Mouse (Mus musculus): ENCODE data around the gene Ubac2. TPM values are rescaled to one million over a fixed set of nuclear protein-coding genes. Genes with fewer than 3 reads are reported as not detected.

The Ubac2 gene
- polyA plus RNA-seq, 1 experiment from 2014 or later, result 47.2 TPM

DNA sequence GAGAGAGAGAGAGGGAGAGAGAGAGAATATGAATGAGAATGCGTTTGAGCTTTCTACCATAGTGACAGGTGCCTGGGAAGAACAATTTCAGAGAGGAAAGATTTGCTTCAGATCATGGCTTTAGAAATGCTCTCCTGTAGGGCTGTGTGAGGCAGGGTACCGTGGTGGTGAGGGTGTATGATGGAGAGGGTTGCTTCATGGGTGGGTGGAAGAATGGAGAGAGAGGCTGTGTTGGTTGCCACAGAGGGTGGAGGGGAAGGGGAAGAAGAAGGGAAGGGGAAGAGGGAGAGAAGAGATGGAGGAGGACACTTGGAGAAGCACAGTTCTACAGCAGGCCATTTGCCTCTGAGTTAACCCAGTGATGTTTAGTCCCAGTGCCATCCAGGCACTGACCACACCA is 19.4 kb downstream of the Ubac2 start:
- no peak for ATAC-seq (replicated peaks)
- H3K4me1 ChIP-seq, result no peaks in the 10 kb centered on the region
- H3K9me3 ChIP-seq, result no peaks in the 10 kb centered on the region
- H3K9ac ChIP-seq, result no peak overlapping the region
- H3K36me3 ChIP-seq (replicated peaks), result no peaks in the 10 kb centered on the region
- H3K4me2 ChIP-seq, result no peak overlapping the region
- WGBS, result 89% methylated on average over 2 of the region's 2 CpGs
- H3K27me3 ChIP-seq (replicated peaks), result no peaks in the 10 kb centered on the region
- H3K27ac ChIP-seq, result no peak overlapping the region
- H3K4me3 ChIP-seq, result no peak overlapping the region

DNA sequence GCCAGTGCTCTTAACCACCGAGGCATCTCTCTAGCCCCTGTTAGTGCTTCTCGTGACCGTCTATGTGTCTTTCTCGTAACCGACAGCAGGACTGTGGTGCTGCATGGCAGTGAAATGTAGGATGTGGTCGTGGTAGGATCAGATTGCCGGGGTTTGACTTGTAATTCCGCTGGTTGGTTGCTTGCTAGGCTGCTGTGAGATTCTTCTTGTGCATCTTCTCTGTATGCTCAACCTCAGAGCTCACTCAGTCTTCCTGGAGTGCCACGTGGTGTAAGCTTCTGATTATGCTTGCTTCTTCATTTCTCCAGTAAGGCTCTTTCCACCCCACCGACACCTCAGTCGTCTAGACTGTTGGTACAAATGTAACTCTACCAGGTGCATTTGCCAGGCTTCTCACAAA is 20.1 kb downstream of the Ubac2 start:
- WGBS, result 93% methylated on average over 11 of the region's 11 CpGs
- Histone ChIP-seq H3K4me2 (no peak overlapping the region), H3K4me1 (no peaks in the 10 kb centered on the region), H3K27ac (no peak overlapping the region), H3K36me3 (replicated peaks) (no peaks in the 10 kb centered on the region), H3K27me3 (replicated peaks) (no peaks in the 10 kb centered on the region), H3K9me3 (no peaks in the 10 kb centered on the region), H3K9ac (no peak overlapping the region), H3K4me3 (no peak overlapping the region)
- ATAC-seq (replicated peaks), result no peak

GRCm38 (mm10) chr14:121899071-121899470 is 20.7 kb downstream of the Ubac2 start:
- no peak for ATAC-seq (replicated peaks)
- H3K4me2 ChIP-seq, result no peak overlapping the region
- H3K9me3 ChIP-seq, result no peaks in the 10 kb centered on the region
- H3K4me1 ChIP-seq, result no peaks in the 10 kb centered on the region
- 74% methylated on average over 3 of the region's 3 CpGs for WGBS
- H3K4me3 ChIP-seq, result no peak overlapping the region
- H3K27me3 ChIP-seq (replicated peaks), result no peaks in the 10 kb centered on the region
- H3K27ac ChIP-seq, result no peak overlapping the region
- no peaks in the 10 kb centered on the region for H3K36me3 ChIP-seq (replicated peaks)
- H3K9ac ChIP-seq, result no peak overlapping the region

GRCm38 (mm10) chr14:121901511-121901910 is 23.1 kb downstream of the Ubac2 start:
- Histone ChIP-seq H3K27ac (no peak overlapping the region), H3K9me3 (no peaks in the 10 kb centered on the region), H3K27me3 (replicated peaks) (no peaks in the 10 kb centered on the region), H3K4me1 (no peaks in the 10 kb centered on the region), H3K36me3 (replicated peaks) (peaks cover 5% of the 10 kb centered on the region; the same call in 1 of the 2 replicates), H3K4me2 (no peak overlapping the region), H3K4me3 (no peak overlapping the region), H3K9ac (no peak overlapping the region)
- ATAC-seq (replicated peaks), result no peak
- WGBS, result 94% methylated on average over 6 of the region's 6 CpGs

GRCm38 (mm10) chr14:121903381-121903876 is 25.0 kb downstream of the Ubac2 start:
- ATAC-seq (replicated peaks), result no peak
- 92% methylated on average over 7 of the region's 7 CpGs for WGBS
- peaks cover 10% of the 10 kb centered on the region; the same call in 1 of the 2 replicates for H3K36me3 ChIP-seq (replicated peaks)

GRCm38 (mm10) chr14:121904754-121905153 is 26.3 kb downstream of the Ubac2 start:
- peaks cover 11% of the 10 kb centered on the region; the same call in 1 of the 2 replicates for H3K36me3 ChIP-seq (replicated peaks)
- H3K9ac ChIP-seq, result no peak overlapping the region
- no peaks in the 10 kb centered on the region for H3K9me3 ChIP-seq
- WGBS, result 79% methylated on average over 3 of the region's 3 CpGs
- ATAC-seq (replicated peaks), result no peak
- no peak overlapping the region for H3K4me2 ChIP-seq
- no peak overlapping the region for H3K27ac ChIP-seq
- H3K27me3 ChIP-seq (replicated peaks), result no peaks in the 10 kb centered on the region
- no peaks in the 10 kb centered on the region for H3K4me1 ChIP-seq
- no peak overlapping the region for H3K4me3 ChIP-seq

More at GRCm38 (mm10) chr14:121903381-121903876, 25.0 kb downstream of the Ubac2 start:
- H3K27ac ChIP-seq, result no peak overlapping the region
- H3K27me3 ChIP-seq (replicated peaks), result no peaks in the 10 kb centered on the region
- no peak overlapping the region for H3K4me2 ChIP-seq
- H3K4me1 ChIP-seq, result no peaks in the 10 kb centered on the region
- H3K9ac ChIP-seq, result no peak overlapping the region
- no peaks in the 10 kb centered on the region for H3K9me3 ChIP-seq
- no peak overlapping the region for H3K4me3 ChIP-seq

GRCm38 (mm10) chr14:121906341-121906991 is 28.0 kb downstream of the Ubac2 start:
- 91% methylated on average over 8 of the region's 8 CpGs for WGBS
- no peak overlapping the region for H3K27ac ChIP-seq
- H3K4me1 ChIP-seq, result no peaks in the 10 kb centered on the region
- ATAC-seq (replicated peaks), result no peak
- H3K27me3 ChIP-seq (replicated peaks), result no peaks in the 10 kb centered on the region
- no peak overlapping the region for H3K4me2 ChIP-seq
- H3K4me3 ChIP-seq, result no peak overlapping the region
- no peak overlapping the region for H3K9ac ChIP-seq
- no peaks in the 10 kb centered on the region for H3K9me3 ChIP-seq
- H3K36me3 ChIP-seq (replicated peaks), result peaks cover 15% of the 10 kb centered on the region; the same call in 1 of the 2 replicates

- Histone ChIP-seq H3K9me3 (no peaks in the 10 kb centered on the region), H3K36me3 (replicated peaks) (peaks cover 20% of the 10 kb centered on the region; the same call in 1 of the 2 replicates), H3K27ac (no peak overlapping the region), H3K27me3 (replicated peaks) (no peaks in the 10 kb centered on the region), H3K4me3 (no peak overlapping the region), H3K4me1 (no peaks in the 10 kb centered on the region), H3K9ac (no peak overlapping the region), H3K4me2 (no peak overlapping the region)
- 91% methylated on average over 11 of the region's 11 CpGs for WGBS
- no peak for ATAC-seq (replicated peaks)
Measured at GRCm38 (mm10) chr14:121906992-121907681, 28.7 kb downstream of the Ubac2 start.

DNA sequence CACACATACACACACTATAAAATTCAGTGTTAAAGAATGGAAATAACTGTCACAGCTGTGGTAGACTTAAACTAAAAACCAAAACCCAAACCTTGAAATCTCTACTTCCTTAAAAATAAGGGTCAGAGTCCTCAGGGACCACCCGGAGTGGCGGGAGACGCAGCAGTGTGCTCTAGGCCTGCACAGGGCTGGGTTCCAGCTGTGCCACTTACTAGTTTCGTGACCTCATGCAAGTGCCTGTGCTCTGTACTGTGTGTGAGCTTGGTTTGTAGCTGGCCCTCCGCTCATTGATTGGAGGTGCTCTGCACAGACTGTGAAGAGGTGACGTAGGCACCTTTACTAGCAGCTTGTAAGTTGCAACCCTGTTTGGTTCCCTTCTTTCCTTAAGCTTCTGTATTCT is 31.4 kb downstream of the Ubac2 start:
- no peak overlapping the region for H3K27ac ChIP-seq
- 92% methylated on average over 6 of the region's 6 CpGs for WGBS
- no peak overlapping the region for H3K4me2 ChIP-seq
- no peaks in the 10 kb centered on the region for H3K27me3 ChIP-seq (replicated peaks)
- no peak for ATAC-seq (replicated peaks)
- H3K4me1 ChIP-seq, result no peaks in the 10 kb centered on the region
- H3K9ac ChIP-seq, result no peak overlapping the region
- no peaks in the 10 kb centered on the region for H3K9me3 ChIP-seq
- H3K4me3 ChIP-seq, result no peak overlapping the region
- peaks cover 22% of the 10 kb centered on the region; the same call in 1 of the 2 replicates for H3K36me3 ChIP-seq (replicated peaks)

DNA sequence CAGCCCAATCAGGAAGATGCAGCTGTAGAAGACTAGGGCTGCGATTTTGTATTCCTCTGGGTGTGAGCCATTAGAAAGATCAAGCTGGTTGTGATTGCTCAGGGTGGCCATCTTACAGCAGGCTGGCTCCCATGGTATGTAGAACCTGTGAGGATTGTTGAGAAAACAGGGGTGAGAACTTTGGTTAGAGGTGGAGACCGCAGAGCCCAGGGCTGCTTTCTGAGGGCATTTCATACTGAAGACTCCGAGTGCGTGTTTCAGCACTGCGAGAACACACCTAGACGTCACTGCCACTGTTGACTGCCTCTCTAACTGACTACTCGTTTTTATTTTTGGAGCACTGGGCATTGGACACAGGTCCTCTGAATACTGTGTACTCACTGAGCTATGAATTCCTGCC is 34.1 kb downstream of the Ubac2 start:
- no peak overlapping the region for H3K4me3 ChIP-seq
- no peaks in the 10 kb centered on the region for H3K27me3 ChIP-seq (replicated peaks)
- no peaks in the 10 kb centered on the region for H3K9me3 ChIP-seq
- 98% methylated on average over 7 of the region's 7 CpGs for WGBS
- 0 out of 2 replicates have a peak, but pooled peaks cover 17% of the 10 kb centered on the region for H3K36me3 ChIP-seq (replicated peaks)
- no peaks in the 10 kb centered on the region for H3K4me1 ChIP-seq
- no peak overlapping the region for H3K9ac ChIP-seq
- no peak overlapping the region for H3K4me2 ChIP-seq
- ATAC-seq (replicated peaks), result no peak
- H3K27ac ChIP-seq, result no peak overlapping the region

- 86% methylated on average over 5 of the region's 5 CpGs for WGBS
- H3K4me3 ChIP-seq, result no peak overlapping the region
Measured at GRCm38 (mm10) chr14:121915143-121915542, 36.7 kb downstream of the Ubac2 start.

GRCm38 (mm10) chr14:121915621-121916020 is 37.2 kb downstream of the Ubac2 start, which contains the start of gene Gpr18:
Gene Gpr18 (minus strand): TSS chr14:121915781.
- Histone ChIP-seq H3K4me2 (no peak within 1 kb of the TSS), H3K9me3 (no peaks in the 10 kb centered on the region), H3K27ac (no peak within 1 kb of the TSS), H3K4me3 (no peak within 1 kb of the TSS), H3K4me1 (no peaks in the 10 kb centered on the region), H3K9ac (no peak within 1 kb of the TSS), H3K36me3 (replicated peaks) (0 out of 2 replicates have a peak, but pooled peaks cover 13% of the 10 kb centered on the region), H3K27me3 (replicated peaks) (no peaks in the 10 kb centered on the region)
- no peak for ATAC-seq (replicated peaks)
- 78% methylated on average over 8 of the region's 8 CpGs for WGBS

More at GRCm38 (mm10) chr14:121915143-121915542, 36.7 kb downstream of the Ubac2 start:
- ATAC-seq (replicated peaks), result no peak
- Histone ChIP-seq H3K36me3 (replicated peaks) (0 out of 2 replicates have a peak, but pooled peaks cover 13% of the 10 kb centered on the region), H3K9ac (no peak overlapping the region), H3K27ac (no peak overlapping the region), H3K4me1 (no peaks in the 10 kb centered on the region), H3K4me2 (no peak overlapping the region), H3K27me3 (replicated peaks) (no peaks in the 10 kb centered on the region), H3K9me3 (no peaks in the 10 kb centered on the region)

All from midbrain, embryonic 15.5 days (tissue).